Mouse (Mus musculus) stomach, embryonic 16.5 days (tissue): ENCODE results near the gene Psg17. TPM values are rescaled to one million over a fixed set of nuclear protein-coding genes. Genes with fewer than 3 reads are reported as not detected.
"Not testable (repeated sequence)": the region's sequence is repeated elsewhere in the genome, so short reads cannot be mapped to it uniquely, and the experiment has no call there.

ENCODE experiments used
- ATAC-seq: fragments of 200-750 bp; cut with Nextera tagmentation; 2 replicates; pipeline ENCODE4 v1.8.0; 2017; ENCODE audit warnings: moderate number of reproducible peaks, moderate TSS enrichment; ENCODE audit not compliant: insufficient read depth, low FRiP score
- H3K27ac ChIP-seq: fragments of 300-500 bp; sonication (generic); 2 replicates; pipeline ENCODE4 v1.5.1; 2014; ENCODE audit warnings: low read length
- H3K27me3 ChIP-seq: fragments of 300-500 bp; sonication (generic); 2 replicates; pipeline ENCODE4 v1.6.1; 2014; ENCODE audit warnings: low read length, control low read depth, mixed read lengths; ENCODE audit not compliant: control insufficient read depth, insufficient read depth
- H3K36me3 ChIP-seq: fragments of 300-500 bp; sonication (generic); 2 replicates; pipeline ENCODE4 v1.6.1; 2014; ENCODE audit warnings: low read length; ENCODE audit not compliant: control insufficient read depth, insufficient read depth
- H3K4me1 ChIP-seq: fragments of 300-500 bp; sonication (generic); 2 replicates; pipeline ENCODE4 v1.6.1; 2014; ENCODE audit warnings: low read length, control low read depth, mixed read lengths; ENCODE audit not compliant: control insufficient read depth, insufficient read depth
- H3K4me2 ChIP-seq: fragments of 300-500 bp; sonication (generic); 2 replicates; pipeline ENCODE4 v1.6.1; 2014; ENCODE audit warnings: low read depth, low read length, mixed read lengths
- H3K4me3 ChIP-seq: fragments of 300-500 bp; sonication (generic); replicated peaks from 2 replicates; pipeline ENCODE4 v1.5.1; 2014; ENCODE audit warnings: mild to moderate bottlenecking, low read length
- H3K9ac ChIP-seq: fragments of 300-500 bp; sonication (generic); 2 replicates; pipeline ENCODE4 v1.6.1; 2014; ENCODE audit warnings: low read length
- H3K9me3 ChIP-seq: fragments of 300-500 bp; sonication (generic); replicated peaks from 2 replicates; pipeline ENCODE4 v1.6.1; 2016; ENCODE audit warnings: low read length, control low read depth; ENCODE audit not compliant: control insufficient read depth
- WGBS: fragments of 180-500 bp; shearing (Covaris S2); extraction: QIAGEN DNeasy Blood & Tissue Kit; methylation state at CpG from one replicate; pipeline ENCODE4 v1.1.7; 2014; 5-methylcytosine and 5-hydroxymethylcytosine counted together
- polyA plus RNA-seq: library from polyadenylated mRNA; unstranded; fragments of >200 nt; fragmentation: Nextera tagmentation; extraction: Ambion mirVana; gene quantifications from 2 replicates; pipeline ENCODE4 v1.2.1, GENCODE M21; 2015

Gene Psg17
- polyA plus RNA-seq, 1 experiment from 2014 or later: 0.10 TPM

GRCm38 (mm10) chr7:18790671-18791070 lies 30.7 kb downstream of the Psg17 start:
- not testable (repeated sequence) for ATAC-seq, H3K4me3 ChIP-seq, H3K4me2 ChIP-seq, H3K27me3 ChIP-seq, H3K4me1 ChIP-seq, H3K9ac ChIP-seq, H3K27ac ChIP-seq, H3K36me3 ChIP-seq, H3K9me3 ChIP-seq

GRCm38 (mm10) chr7:18781301-18781700 lies 40.1 kb downstream of the Psg17 start:
- H3K36me3 ChIP-seq, H3K4me2 ChIP-seq, H3K9me3 ChIP-seq, H3K4me3 ChIP-seq, H3K9ac ChIP-seq, H3K4me1 ChIP-seq, ATAC-seq, H3K27me3 ChIP-seq, H3K27ac ChIP-seq: not testable (repeated sequence)
- WGBS: 40% methylated on average over 2 of the region's 2 CpGs

- H3K4me1 ChIP-seq: no peaks in the 10 kb centered on the region
- no peaks in the 10 kb centered on the region for H3K27me3 ChIP-seq
- ATAC-seq: no peak; the same call in 1 of the 2 replicates
Measured at GRCm38 (mm10) chr7:18779337-18779781, 42.0 kb downstream of the Psg17 start.

More at GRCm38 (mm10) chr7:18779337-18779781, 42.0 kb downstream of the Psg17 start:
- no peak overlapping the region for H3K4me3 ChIP-seq
- H3K4me2 ChIP-seq: no peak overlapping the region
- H3K9me3 ChIP-seq: no peaks in the 10 kb centered on the region
- H3K36me3 ChIP-seq: no peaks in the 10 kb centered on the region
- no peak overlapping the region for H3K9ac ChIP-seq
- no peak overlapping the region for H3K27ac ChIP-seq

Other genes with a start within 250 kb of the Psg17 start
- not detected in 2 replicates for gene Psg23, start 205.1 kb downstream of the Psg17 start, polyA plus RNA-seq
- gene Psg21, start 164.9 kb downstream of the Psg17 start, polyA plus RNA-seq: not detected in 2 replicates
- gene Psg20, start 135.4 kb downstream of the Psg17 start, polyA plus RNA-seq: not detected in 2 replicates
- not detected in 2 replicates for gene Psg22, start 103.5 kb downstream of the Psg17 start, polyA plus RNA-seq
- gene Psg19, start 23.1 kb downstream of the Psg17 start, polyA plus RNA-seq: not detected in 2 replicates
- gene Mill2, start 18.4 kb upstream of the Psg17 start, polyA plus RNA-seq: 1.3 and 2.1 TPM in 2 replicates
- gene Pglyrp1, start 49.7 kb upstream of the Psg17 start, polyA plus RNA-seq: 119 and 175 TPM in 2 replicates
- 16.7 and 21.2 TPM in 2 replicates for gene Ccdc61, start 88.8 kb upstream of the Psg17 start, polyA plus RNA-seq
- 0.39 and 0.62 TPM in 2 replicates for gene Nova2, start 104.3 kb upstream of the Psg17 start, polyA plus RNA-seq
- gene Nanos2, start 165.8 kb upstream of the Psg17 start, polyA plus RNA-seq: not detected in 2 replicates
- 1.6 and 2.3 TPM in 2 replicates for gene Mypop, start 169.6 kb upstream of the Psg17 start, polyA plus RNA-seq
- 10.7 and 14.3 TPM in 2 replicates for gene Irf2bp1, start 182.4 kb upstream of the Psg17 start, polyA plus RNA-seq
- gene Foxa3, start 201.9 kb upstream of the Psg17 start, polyA plus RNA-seq: 32.5 and 37.1 TPM in 2 replicates
- 20.2 and 22.5 TPM in 2 replicates for gene Sympk, start 202.8 kb upstream of the Psg17 start, polyA plus RNA-seq
- not detected in 2 replicates for gene Rsph6a, start 233.1 kb upstream of the Psg17 start, polyA plus RNA-seq